Mouse (Mus musculus) MEL (cell line): ENCODE data around the gene Fam53b.

Experiments used
- CHD2 ChIP-seq: IDR thresholded peaks from 2 replicates; pipeline ENCODE4 v1.6.1; 2011; ENCODE audit warnings: low read length, improper control_type of control experiment
- POLR2A ChIP-seq, 2 experiments: IDR thresholded peaks; 2 replicates each; pipeline ENCODE4 v1.6.1; 2011 to 2012; ENCODE audit warnings: low read length in 2 of 2, mild to moderate bottlenecking in 2 of 2, control low read depth in 1 of 2, improper control_type of control experiment in 1 of 2, low read depth in 1 of 2, moderate library complexity in 1 of 2; ENCODE audit not compliant: control insufficient read depth in 1 of 2, insufficient read depth in 1 of 2, poor library complexity in 1 of 2
- RCOR1 ChIP-seq: IDR thresholded peaks from 2 replicates; pipeline ENCODE4 v1.6.1; 2012; ENCODE audit warnings: low read depth, mild to moderate bottlenecking, inconsistent platforms, low read length, improper control_type of control experiment

- TF ChIP-seq CHD2 (no peak), RCOR1 (no peak), POLR2A (IDR thresholded peaks at IDR 0.05; ENCODE audit: control insufficient read depth in 1 of 2, insufficient read depth in 1 of 2, low read depth in 1 of 2, low read length in 2 of 2, poor library complexity in 1 of 2) (no peak)
Measured at GRCm38 (mm10) chr7:132720562-132720961, 93.1 kb downstream of the Fam53b start.
